8 mouse cellular contexts compared by ENCODE assay signal in genomic region chr17:26506031-26506641, GRCm38 (mm10). TPM values are rescaled to one million over a fixed set of nuclear protein-coding genes. Genes with fewer than 3 reads are reported as not detected.
DNase-seq lines count a peak whose midpoint lies in the region; ATAC-seq and TF ChIP-seq lines count a peak whose summit lies in the region.

No protein-coding gene starts in this region.

- no peak for TF ChIP-seq POLR2A in CH12.LX (IDR thresholded peaks at IDR 0.05; ENCODE audit: low read depth, low read length)

- no peak overlapping the region for H3K27ac ChIP-seq in CH12.LX (ENCODE audit: insufficient read depth, low read depth)
- H3K27ac ChIP-seq in forebrain, embryonic 16.5 days (ENCODE audit: low read length), result no peak overlapping the region
- H3K27ac ChIP-seq in intestine, postnatal 0 days (ENCODE audit: low read depth, low read length), result no peak overlapping the region
- peak overlapping the region; percentile 100 for H3K27ac ChIP-seq in lung, embryonic 16.5 days (ENCODE audit: low read length)

- WGBS in forebrain, embryonic 16.5 days, result 81% methylated on average over 14 of the region's 14 CpGs
- WGBS in intestine, postnatal 0 days, result 77% methylated on average over 14 of the region's 14 CpGs
- 49% methylated on average over 14 of the region's 14 CpGs for WGBS in lung, embryonic 16.5 days

- H3K4me3 ChIP-seq in CH12.LX (replicated peaks in 1 of 3; ENCODE audit: low read depth in 2 of 3, low read length in 2 of 3, poor library complexity in 1 of 3), result peak overlapping the region in 1 of 3 experiments; percentile 78
- peak overlapping the region; percentile 83 for H3K4me3 ChIP-seq in forebrain, embryonic 16.5 days (replicated peaks; ENCODE audit: low read length)
- H3K4me3 ChIP-seq in intestine, postnatal 0 days (ENCODE audit: low read depth, low read length), result peak overlapping the region; percentile 52
- peak overlapping the region; percentile 80 for H3K4me3 ChIP-seq in lung, embryonic 16.5 days (ENCODE audit: low read length)

- TF ChIP-seq EP300 in CH12.LX (IDR thresholded peaks at IDR 0.05; ENCODE audit: low read length), result no peak

- dilution Hi-C loops in CH12.LX (cut with MboI; ENCODE audit: extremely low pct_ligation_motif_present, extremely low pct_unique_long_range_greater_than_20kb, low sequenced_read_pairs), result no loop called here

- H3K9me3 ChIP-seq in CH12.LX (replicated peaks; ENCODE audit: low read length), result no peaks in the 10 kb centered on the region
- no peaks in the 10 kb centered on the region for H3K9me3 ChIP-seq in forebrain, embryonic 16.5 days (ENCODE audit: control insufficient read depth, low read length)
- H3K9me3 ChIP-seq in intestine, postnatal 0 days (ENCODE audit: control insufficient read depth), result no peaks in the 10 kb centered on the region
- H3K9me3 ChIP-seq in lung, embryonic 16.5 days (ENCODE audit: control insufficient read depth, low read length), result no peaks in the 10 kb centered on the region

- ATAC-seq in forebrain, embryonic 16.5 days, result no peak
- no peak for ATAC-seq in intestine, postnatal 0 days
- no peak for ATAC-seq in lung, embryonic 16.5 days (ENCODE audit: low read depth)
- no peak for ATAC-seq in megakaryocyte-erythroid progenitor cell, adult 5-6 weeks (replicated peaks; ENCODE audit: low FRiP score, low TSS enrichment, poor library complexity, severe bottlenecking)

- H3K4me1 ChIP-seq in CH12.LX (ENCODE audit: control insufficient read depth in 1 of 2, insufficient read depth in 2 of 2), result peaks cover 17 to 51% of the 10 kb centered on the region in 2 experiments
- H3K4me1 ChIP-seq in forebrain, embryonic 16.5 days (replicated peaks; ENCODE audit: control insufficient read depth, insufficient read depth, low read length), result peaks cover 49% of the 10 kb centered on the region
- H3K4me1 ChIP-seq in intestine, postnatal 0 days (replicated peaks; ENCODE audit: control insufficient read depth, insufficient read depth, low read length), result 0 out of 2 replicates have a peak, but pooled peaks cover 7% of the 10 kb centered on the region
- peaks cover 62% of the 10 kb centered on the region for H3K4me1 ChIP-seq in lung, embryonic 16.5 days (replicated peaks; ENCODE audit: control insufficient read depth, insufficient read depth, low read length)

- peaks cover 6% of the 10 kb centered on the region for H3K79me2 ChIP-seq in CH12.LX (replicated peaks; ENCODE audit: control insufficient read depth, extremely low read depth, insufficient read depth, poor library complexity, severe bottlenecking)

- H3K36me3 ChIP-seq in CH12.LX (replicated peaks in 1 of 2; ENCODE audit: control insufficient read depth in 1 of 2, insufficient read depth in 1 of 2, low read length in 1 of 2), result peaks cover 8 to 24% of the 10 kb centered on the region in 2 experiments
- no peaks in the 10 kb centered on the region for H3K36me3 ChIP-seq in forebrain, embryonic 16.5 days (ENCODE audit: control insufficient read depth, insufficient read depth)
- no peaks in the 10 kb centered on the region for H3K36me3 ChIP-seq in intestine, postnatal 0 days (ENCODE audit: control insufficient read depth, insufficient read depth)
- peaks cover 5% of the 10 kb centered on the region for H3K36me3 ChIP-seq in lung, embryonic 16.5 days (ENCODE audit: control insufficient read depth, insufficient read depth, low read length)

- no peak for TF ChIP-seq CTCF in CH12.LX (conservative IDR thresholded peaks at IDR 0.05 in 1 of 2, IDR thresholded peaks at IDR 0.05 in 1 of 2; ENCODE audit: low read depth in 2 of 2, low read length in 2 of 2)
- no peak for TF ChIP-seq CTCF in intestine, postnatal 0 days (IDR thresholded peaks at IDR 0.05; ENCODE audit: low read depth)

- no peak for DNase-seq in CH12.LX (ENCODE audit: extremely low read depth)
- DNase-seq in adrenal gland, postnatal 10 days, result peak; percentile 59
- no peak for DNase-seq in right cerebral cortex, postnatal 4 days
- no peak for DNase-seq in urinary bladder, postnatal 4 days (ENCODE audit: low spot score in 2 of 2)

- in situ Hi-C loops in CH12.LX (cut with MboI; ENCODE audit: low pct_ligation_motif_present, low pct_unique_long_range_greater_than_20kb, low sequenced_read_pairs), result loop anchor here (5.0 kb wide), 2 partner anchors 41 to 131 kb away; no protein-coding TSS in a partner anchor

- no peaks in the 10 kb centered on the region for H3K27me3 ChIP-seq in CH12.LX (replicated peaks)
- no peaks in the 10 kb centered on the region for H3K27me3 ChIP-seq in forebrain, embryonic 16.5 days (replicated peaks; ENCODE audit: control insufficient read depth, insufficient read depth, low read length)
- no peaks in the 10 kb centered on the region for H3K27me3 ChIP-seq in intestine, postnatal 0 days (replicated peaks; ENCODE audit: control insufficient read depth, insufficient read depth, low read length)
- no peaks in the 10 kb centered on the region for H3K27me3 ChIP-seq in lung, embryonic 16.5 days (ENCODE audit: control insufficient read depth, insufficient read depth, low read depth, low read length)

- H3K9ac ChIP-seq in CH12.LX (ENCODE audit: insufficient read depth, low read depth), result no peak overlapping the region
- H3K9ac ChIP-seq in forebrain, embryonic 16.5 days (replicated peaks; ENCODE audit: low read depth, low read length), result peak overlapping the region; percentile 95
- H3K9ac ChIP-seq in intestine, postnatal 0 days (ENCODE audit: low read depth, low read length), result no peak overlapping the region
- peak overlapping the region; percentile 95 for H3K9ac ChIP-seq in lung, embryonic 16.5 days (ENCODE audit: low read length)

- peak overlapping the region; percentile 65; the same call in 1 of the 2 replicates for H3K4me2 ChIP-seq in CH12.LX (ENCODE audit: insufficient read depth, low read depth, poor library complexity, severe bottlenecking)
- H3K4me2 ChIP-seq in forebrain, embryonic 16.5 days (ENCODE audit: low read length), result peak overlapping the region; percentile 80
- peak overlapping the region; percentile 91 for H3K4me2 ChIP-seq in intestine, postnatal 0 days (replicated peaks; ENCODE audit: low read depth)
- H3K4me2 ChIP-seq in lung, embryonic 16.5 days (ENCODE audit: low read depth, low read length), result peak overlapping the region; percentile 90

- no peak for TF ChIP-seq RAD21 in CH12.LX (IDR thresholded peaks at IDR 0.05; ENCODE audit: low read depth, low read length)

TF ChIP-seq in CH12.LX, 34 proteins besides CTCF, POLR2A, EP300 and RAD21:
- TF ChIP-seq CHD1 (IDR thresholded peaks at IDR 0.05; ENCODE audit: low read depth, low read length), result no peak
- TF ChIP-seq TCF12 (IDR thresholded peaks at IDR 0.05; ENCODE audit: low read depth, low read length), result no peak
- no peak for TF ChIP-seq MYC (IDR thresholded peaks at IDR 0.05; ENCODE audit: low read depth, low read length)
- TF ChIP-seq ETS1 (conservative IDR thresholded peaks at IDR 0.05; ENCODE audit: low read depth, low read length), result no peak
- TF ChIP-seq MAZ (IDR thresholded peaks at IDR 0.05; ENCODE audit: low read depth, low read length), result no peak
- no peak for TF ChIP-seq ZNF384 (IDR thresholded peaks at IDR 0.05; ENCODE audit: low read depth, low read length)
- TF ChIP-seq NELFE (IDR thresholded peaks at IDR 0.05; ENCODE audit: low read depth, low read length), result no peak
- no peak for TF ChIP-seq PAX5 (IDR thresholded peaks at IDR 0.05; ENCODE audit: low read length)
- TF ChIP-seq ELF1 (IDR thresholded peaks at IDR 0.05; ENCODE audit: low read depth, low read length), result no peak
- TF ChIP-seq MAFK (IDR thresholded peaks at IDR 0.05; ENCODE audit: insufficient replicate concordance, low read length), result no peak
- no peak for TF ChIP-seq CHD2 (IDR thresholded peaks at IDR 0.05; ENCODE audit: low read length)
- TF ChIP-seq TBP (conservative IDR thresholded peaks at IDR 0.05; ENCODE audit: low read depth, low read length), result no peak
- TF ChIP-seq MXI1 (IDR thresholded peaks at IDR 0.05; ENCODE audit: low read depth, low read length), result no peak
- no peak for TF ChIP-seq HCFC1 (IDR thresholded peaks at IDR 0.05; ENCODE audit: low read depth, low read length)

RNA-seq across cellular contexts. Expression of gene Ergic1, which starts 55.2 kb away (rescaled TPM):
- 129 and 131 TPM in 2 replicates for total RNA-seq in CH12.LX (2012; rRNA removed)
- total RNA-seq in CH12.LX (2014; rRNA removed), result 89.5 and 93.5 TPM in 2 replicates
- polyA plus RNA-seq in CH12.LX (2012; ENCODE audit: insufficient read length, low read depth), result 111 and 142 TPM in 2 replicates
- total RNA-seq in adrenal gland, postnatal 10 days (2021), result 100 to 1,000 TPM; 137 to 143 TPM
- 102 and 113 TPM in 2 replicates for polyA plus RNA-seq in forebrain, embryonic 16.5 days (2015; fragmentation: Nextera tagmentation; extraction: Ambion mirVana)
- polyA plus RNA-seq in intestine, postnatal 0 days (2015; fragmentation: Nextera tagmentation; extraction: Ambion mirVana), result 48.6 TPM in 2 replicates
- polyA plus RNA-seq in lung, embryonic 16.5 days (2015; fragmentation: Nextera tagmentation; extraction: Ambion mirVana), result 84.3 and 94.6 TPM in 2 replicates
- 51.7 and 55.0 TPM in 2 replicates for total RNA-seq in megakaryocyte-erythroid progenitor cell, adult 5-6 weeks (2014; fragmentation: Nextera tagmentation)
- total RNA-seq in megakaryocyte-erythroid progenitor cell, adult 5-6 weeks (2017), result 31.6 and 40.3 TPM in 2 replicates

RNA-seq across cellular contexts. Expression of gene Dusp1, which starts 55.8 kb away (rescaled TPM):
- total RNA-seq in CH12.LX (2012; rRNA removed) (3.5 and 5.6 TPM in 2 replicates), CH12.LX (2014; rRNA removed) (2.6 and 3.5 TPM in 2 replicates)
- polyA plus RNA-seq in CH12.LX (2012; ENCODE audit: insufficient read length, low read depth), result 8.6 and 9.9 TPM in 2 replicates
- total RNA-seq in adrenal gland, postnatal 10 days (2021), result 10 to 100 TPM; 40.3 to 89.1 TPM
- 44.1 and 47.8 TPM in 2 replicates for polyA plus RNA-seq in forebrain, embryonic 16.5 days (2015; fragmentation: Nextera tagmentation; extraction: Ambion mirVana)
- polyA plus RNA-seq in intestine, postnatal 0 days (2015; fragmentation: Nextera tagmentation; extraction: Ambion mirVana), result 18.9 and 19.4 TPM in 2 replicates
- 25.2 and 28.4 TPM in 2 replicates for polyA plus RNA-seq in lung, embryonic 16.5 days (2015; fragmentation: Nextera tagmentation; extraction: Ambion mirVana)
- total RNA-seq in megakaryocyte-erythroid progenitor cell, adult 5-6 weeks (2014; fragmentation: Nextera tagmentation), result 18.4 and 29.1 TPM in 2 replicates
- 73.3 and 79.0 TPM in 2 replicates for total RNA-seq in megakaryocyte-erythroid progenitor cell, adult 5-6 weeks (2017)

Comparison
In these comparisons a context has a peak if more than half of its experiments do, and no peak if none do; other contexts are left out.
1. H3K9ac ChIP-seq: peak in forebrain, embryonic 16.5 days (single experiment) and lung, embryonic 16.5 days (single experiment); none in CH12.LX (single experiment) and intestine, postnatal 0 days (single experiment).
2. Peak in every context shown above with its lines, with median percentiles within 50 percentile points of each other: H3K4me2 ChIP-seq.